Mouse (Mus musculus) ES-E14 (cell line): Measurements from ENCODE around the gene Cnmd. TPM values are rescaled to one million over a fixed set of nuclear protein-coding genes. Genes with fewer than 3 reads are reported as not detected.

Experiments used
- DNase-seq: peaks from one replicate; pipeline ENCODE4 v3.0.0-alpha.2; 2013; ENCODE audit warnings: low read depth, low spot score
- H3K27ac ChIP-seq: 2 replicates; pipeline ENCODE4 v1.5.1; 2012; ENCODE audit warnings: low read depth, mild to moderate bottlenecking, low read length, moderate library complexity, mixed read lengths; ENCODE audit not compliant: poor library complexity, insufficient read depth, severe bottlenecking
- H3K36me3 ChIP-seq: 2 replicates; pipeline ENCODE4 v1.6.1; 2012; ENCODE audit warnings: mild to moderate bottlenecking, low read length, moderate library complexity, mixed read lengths; ENCODE audit not compliant: control insufficient read depth, poor library complexity, insufficient read depth, severe bottlenecking
- H3K4me1 ChIP-seq, 2 experiments: fragments of 150-350 bp in 1 of 2; sonication (generic) in 1 of 2; 2 replicates each; pipeline ENCODE4 v1.6.1; 2012; ENCODE audit warnings: low read length in 2 of 2, mild to moderate bottlenecking in 1 of 2, mixed read lengths in 1 of 2; ENCODE audit not compliant: control insufficient read depth in 2 of 2, insufficient read depth in 2 of 2, poor library complexity in 1 of 2
- H3K4me3 ChIP-seq, 2 experiments: fragments of 150-350 bp in 1 of 2; sonication (generic) in 1 of 2; 2 replicates each; pipeline ENCODE4 v1.5.1; 2012; ENCODE audit warnings: low read length in 2 of 2, low read depth in 1 of 2, mild to moderate bottlenecking in 1 of 2, mixed read lengths in 1 of 2; ENCODE audit not compliant: insufficient read depth in 1 of 2, poor library complexity in 1 of 2, severe bottlenecking in 1 of 2
- H3K9ac ChIP-seq: 2 replicates; pipeline ENCODE4 v1.6.1; 2012; ENCODE audit warnings: low read depth, mild to moderate bottlenecking, low read length, mixed read lengths; ENCODE audit not compliant: poor library complexity, insufficient read depth, severe bottlenecking
- H3K9me3 ChIP-seq: fragments of 150-350 bp; sonication (generic); 2 replicates; pipeline ENCODE4 v1.6.1; 2012; ENCODE audit warnings: low read depth, mild to moderate bottlenecking, low read length; ENCODE audit not compliant: control insufficient read depth, insufficient read depth
- CHD2 ChIP-seq: IDR thresholded peaks from 2 replicates; pipeline ENCODE4 v1.6.1; 2014; ENCODE audit warnings: mild to moderate bottlenecking, low read depth, low read length, inconsistent platforms
- HCFC1 ChIP-seq: IDR thresholded peaks from 2 replicates; pipeline ENCODE4 v1.6.1; 2012; ENCODE audit warnings: low read length, inconsistent platforms, borderline replicate concordance; ENCODE audit not compliant: insufficient read depth
- MAFK ChIP-seq: IDR thresholded peaks from 2 replicates; pipeline ENCODE4 v1.6.1; 2014; ENCODE audit warnings: mild to moderate bottlenecking, low read depth, low read length, inconsistent platforms; ENCODE audit not compliant: insufficient read depth
- ZC3H11A ChIP-seq: IDR thresholded peaks from 2 replicates; pipeline ENCODE4 v1.6.1; 2012; ENCODE audit warnings: low read depth, mild to moderate bottlenecking, inconsistent platforms, low read length, borderline replicate concordance
- ZNF384 ChIP-seq: IDR thresholded peaks from 2 replicates; pipeline ENCODE4 v1.6.1; 2012; ENCODE audit warnings: low read depth, low read length, inconsistent platforms
- in situ Hi-C, 2 experiments: fragments of 600-800 bp; cut with MboI; formaldehyde crosslinking; loops; one replicate each; pipeline ENCODE4 v1.15.1; 2025; ENCODE audit warnings: low sequenced_read_pairs in 2 of 2, inconsistent platforms in 1 of 2; ENCODE audit not compliant: unreplicated experiment in 2 of 2
- total RNA-seq: library from RNA; depleted of rRNA; stranded (reverse); fragments of 300-350 nt; gene quantifications from 2 replicates; pipeline ENCODE4 v1.2.3, GENCODE M21; 2012

Cnmd gene
- total RNA-seq, 1 experiment: not detected

DNA sequence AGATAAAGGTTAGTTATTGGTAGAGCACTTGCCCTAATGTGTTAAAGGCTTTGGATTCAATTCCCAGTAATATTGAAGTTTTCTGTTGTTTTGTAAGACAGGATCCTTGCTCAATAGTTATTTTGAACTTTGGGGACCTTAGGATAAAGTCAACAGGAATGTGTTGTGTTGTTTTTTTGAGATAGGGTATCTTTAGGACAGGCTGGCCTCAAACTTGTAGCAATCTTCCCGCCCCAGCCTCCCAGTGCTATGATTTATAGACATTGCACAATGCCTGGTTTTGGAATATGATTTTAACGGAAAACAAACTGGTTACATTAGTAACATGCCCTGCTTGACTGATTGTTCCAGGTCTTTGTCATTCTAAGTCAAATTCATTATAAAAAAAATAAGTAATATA is 28.8 kb downstream of the Cnmd start:
- Histone ChIP-seq H3K4me1 (no peaks in the 10 kb centered on the region), H3K27ac (no peak overlapping the region), H3K36me3 (peaks cover 4% of the 10 kb centered on the region), H3K9ac (no peak overlapping the region), H3K4me3 (no peak overlapping the region), H3K9me3 (no peaks in the 10 kb centered on the region)
- in situ Hi-C loops: no loop called here
- TF ChIP-seq HCFC1 (no peak), MAFK (no peak), ZC3H11A (no peak), CHD2 (no peak)
- DNase-seq: no peak

DNA sequence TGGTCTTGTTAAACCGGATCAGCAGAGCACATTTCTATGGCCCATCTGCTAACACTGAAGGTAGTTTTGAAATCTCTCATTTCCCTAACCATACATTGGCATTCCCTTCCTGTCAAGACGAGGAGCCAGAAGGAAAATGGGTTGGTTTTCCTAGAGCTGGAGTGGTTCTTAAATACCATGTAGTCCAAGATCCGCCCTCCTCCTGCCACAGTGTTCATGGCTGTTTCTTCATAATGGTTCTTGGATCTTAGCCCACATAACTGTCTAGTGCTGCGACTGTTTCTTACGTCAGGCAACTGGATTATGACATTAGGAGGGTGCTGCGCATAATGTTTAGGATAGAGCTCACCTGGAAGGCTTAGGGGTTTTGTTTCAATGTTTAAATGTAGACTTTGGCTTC is 29.6 kb downstream of the Cnmd start:
- in situ Hi-C loops: no loop called here
- Histone ChIP-seq H3K4me3 (no peak overlapping the region), H3K36me3 (peaks cover 8% of the 10 kb centered on the region), H3K9me3 (no peaks in the 10 kb centered on the region), H3K27ac (no peak overlapping the region), H3K4me1 (no peaks in the 10 kb centered on the region), H3K9ac (no peak overlapping the region)
- DNase-seq: no peak
- TF ChIP-seq MAFK: no peak
- TF ChIP-seq CHD2: no peak

DNA sequence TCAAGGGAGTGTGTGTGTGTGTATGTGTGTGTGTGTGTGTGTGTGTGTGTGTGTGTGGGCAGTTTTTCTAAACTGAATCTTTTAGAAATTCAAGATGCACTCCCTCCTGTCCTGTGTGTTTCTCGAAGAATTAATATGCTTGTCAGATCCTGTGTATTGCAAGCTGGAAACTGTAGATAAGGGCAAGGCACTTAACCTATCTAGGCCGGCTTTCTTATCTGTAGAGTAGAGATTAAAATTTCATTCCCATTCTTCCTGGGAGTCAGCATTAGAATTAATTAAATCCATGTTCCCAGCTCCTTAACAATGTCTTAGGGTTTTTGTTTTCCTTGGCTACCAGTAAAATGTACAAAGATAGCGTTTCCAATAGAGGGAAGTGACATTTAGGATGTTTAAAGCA is 40.8 kb downstream of the Cnmd start:
- H3K36me3 ChIP-seq: peaks cover 23% of the 10 kb centered on the region

DNA sequence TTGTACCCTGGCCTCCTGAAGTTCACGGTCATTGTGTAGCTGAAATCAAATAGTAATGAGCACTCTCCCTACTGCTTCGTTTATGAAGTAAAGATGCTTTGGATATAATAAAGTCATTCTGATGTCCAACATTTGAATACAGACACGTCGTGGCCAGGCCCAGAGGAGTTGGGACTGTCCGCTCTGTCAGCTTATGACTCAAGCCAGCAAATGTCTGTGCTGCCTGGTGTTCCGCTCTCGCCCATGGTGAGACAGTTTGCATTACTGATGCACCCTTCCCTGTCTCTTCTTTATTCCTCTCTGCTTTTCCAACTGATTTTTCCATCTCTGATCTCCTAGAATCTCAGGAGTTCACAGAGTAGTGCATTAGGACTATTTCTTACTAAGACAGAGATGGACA is 42.2 kb downstream of the Cnmd start:
- Histone ChIP-seq H3K4me1 (no peaks in the 10 kb centered on the region), H3K27ac (no peak overlapping the region), H3K36me3 (peaks cover 18% of the 10 kb centered on the region), H3K4me3 (no peak overlapping the region), H3K9me3 (no peaks in the 10 kb centered on the region), H3K9ac (no peak overlapping the region)
- TF ChIP-seq MAFK: no peak
- TF ChIP-seq CHD2: no peak
- TF ChIP-seq ZNF384: no peak
- TF ChIP-seq ZC3H11A: no peak
- in situ Hi-C loops: no loop called here
- no peak for DNase-seq

More for the DNA sequence above, 40.8 kb downstream of the Cnmd start:
- no peaks in the 10 kb centered on the region for H3K4me1 ChIP-seq
- no peak overlapping the region for H3K9ac ChIP-seq
- H3K9me3 ChIP-seq: no peaks in the 10 kb centered on the region
- H3K27ac ChIP-seq: no peak overlapping the region
- H3K4me3 ChIP-seq: no peak overlapping the region
- TF ChIP-seq ZNF384: no peak
- TF ChIP-seq MAFK: no peak
- TF ChIP-seq HCFC1: no peak
- TF ChIP-seq ZC3H11A: no peak
- TF ChIP-seq CHD2: no peak
- no peak for DNase-seq
- in situ Hi-C loops: no loop called here

DNA sequence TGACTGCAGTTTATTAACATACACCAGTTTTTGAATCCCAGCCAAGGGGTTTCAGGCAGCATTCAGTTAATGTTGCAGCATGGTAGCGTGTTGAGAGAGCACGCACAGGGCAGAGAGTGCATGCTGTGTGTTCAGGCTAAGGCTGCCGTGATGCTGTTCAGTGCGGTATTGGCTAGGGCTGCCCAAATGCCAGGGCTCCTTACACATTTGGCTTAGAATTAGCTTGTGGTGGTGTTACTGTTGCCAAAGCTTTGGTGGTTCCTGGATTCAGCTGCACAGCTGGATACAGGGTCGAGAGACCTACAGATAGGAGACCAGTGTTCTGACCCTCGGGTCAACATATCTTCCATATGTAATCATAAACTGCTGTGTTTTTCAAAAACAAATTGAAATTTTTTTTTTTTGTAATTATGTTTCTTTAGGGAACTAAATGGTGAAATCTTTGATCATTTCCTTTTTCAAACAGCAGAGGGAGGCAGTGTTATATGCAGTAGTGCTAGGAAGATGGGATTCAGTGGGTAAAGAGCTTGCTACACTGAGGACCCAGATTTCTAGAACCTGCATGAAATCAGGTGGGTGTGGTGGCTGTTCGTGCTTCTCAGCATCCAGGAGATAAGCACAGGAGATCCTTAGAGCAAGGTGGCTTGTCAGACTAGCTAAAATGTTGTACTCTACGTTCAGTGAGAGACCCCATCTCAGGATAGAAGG is 44.7 kb downstream of the Cnmd start:
- Histone ChIP-seq H3K9ac (no peak overlapping the region), H3K36me3 (peaks cover 27% of the 10 kb centered on the region), H3K4me3 (no peak overlapping the region), H3K27ac (no peak overlapping the region), H3K4me1 (no peaks in the 10 kb centered on the region), H3K9me3 (no peaks in the 10 kb centered on the region)
- in situ Hi-C loops: no loop called here
- no peak for TF ChIP-seq MAFK
- no peak for TF ChIP-seq CHD2
- TF ChIP-seq ZC3H11A: no peak
- TF ChIP-seq ZNF384: no peak
- TF ChIP-seq HCFC1: no peak
- DNase-seq: no peak
